Mouse (Mus musculus): ENCODE data around the gene Trim33. TPM values are rescaled to one million over a fixed set of nuclear protein-coding genes. Genes with fewer than 3 reads are reported as not detected.

Gene Trim33
- total and polyA plus RNA-seq, 3 experiments = 20.2 to 30.4 TPM; not detected in 1

DNA sequence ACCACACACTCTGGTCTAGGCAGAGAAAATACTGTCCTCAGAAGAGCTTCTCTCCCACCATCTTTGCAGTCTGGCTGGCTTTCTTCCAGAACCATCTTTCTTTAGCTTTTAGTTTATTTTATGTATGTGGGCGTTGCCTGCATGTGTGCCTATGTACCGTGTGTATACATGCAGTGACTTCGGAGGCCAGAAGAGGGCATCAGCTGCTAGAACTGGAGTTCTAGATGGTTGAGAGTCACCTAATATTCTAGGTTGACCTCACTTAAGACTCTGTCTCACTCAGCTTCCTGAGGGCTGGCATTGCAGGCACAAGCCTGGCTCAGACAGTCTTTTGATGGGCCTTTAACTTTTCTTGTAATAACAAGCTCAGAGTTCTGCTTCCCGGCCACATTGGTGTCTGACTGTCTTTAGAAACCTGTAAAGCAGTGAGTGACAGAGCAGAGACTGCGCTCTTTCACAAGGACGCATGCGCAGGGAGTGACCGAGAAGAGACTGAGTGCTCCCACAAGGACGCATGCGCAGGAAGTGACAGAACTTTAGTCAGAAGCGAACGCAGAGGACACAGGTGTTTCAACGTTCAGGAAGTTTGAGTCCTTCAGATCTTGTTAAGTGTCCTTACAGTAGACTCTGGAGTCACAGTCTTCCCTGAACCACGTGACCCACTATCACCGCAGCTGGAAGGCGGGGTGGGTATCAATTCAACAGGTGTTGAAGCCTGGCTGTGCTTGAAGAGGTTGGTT lies 107.4 kb downstream of the Trim33 start:
- H3K4me3 ChIP-seq (ENCODE audit: control insufficient read depth in 1 of 2, insufficient read depth in 1 of 2, low read depth in 2 of 2, low read length in 2 of 2) = no peak overlapping the region
- H3K4me1 ChIP-seq (ENCODE audit: control insufficient read depth in 1 of 2, insufficient read depth in 2 of 2, low read length in 2 of 2) = peaks cover 0 to 6% of the 10 kb centered on the region in 2 experiments; a peak in 2 of 4 replicates
- no peak overlapping the region for H3K27ac ChIP-seq (ENCODE audit: control insufficient read depth, low read depth, low read length)
- peaks cover 3 to 6% of the 10 kb centered on the region in 2 experiments for H3K27me3 ChIP-seq (ENCODE audit: control insufficient read depth in 1 of 2, insufficient read depth in 2 of 2, low read length in 2 of 2)
- no peaks in the 10 kb centered on the region for H3K9me3 ChIP-seq (replicated peaks; ENCODE audit: insufficient read depth, low read length)
- H3K36me3 ChIP-seq (ENCODE audit: control insufficient read depth in 1 of 2, insufficient read depth in 2 of 2, low read length in 2 of 2) = peaks cover 0 to 3% of the 10 kb centered on the region in 2 experiments; a peak in 2 of 4 replicates
- H3K9ac ChIP-seq (ENCODE audit: control insufficient read depth, low read depth, low read length, poor library complexity, severe bottlenecking) = no peak overlapping the region
- no peaks in the 10 kb centered on the region; the same call in 1 of the 2 replicates for H3K79me2 ChIP-seq (ENCODE audit: control insufficient read depth, insufficient read depth, low read length, poor library complexity)
- DNase-seq (ENCODE audit: low read depth, low spot score) = peak; percentile 71
- 0 out of 2 replicates have a peak, but pooled peaks have one; percentile 17 for TF ChIP-seq SMC3 (IDR thresholded peaks at IDR 0.05; ENCODE audit: low read depth, low read length)
- no peak for TF ChIP-seq ZC3H11A (IDR thresholded peaks at IDR 0.05; ENCODE audit: low read depth, low read length)
- no peak for TF ChIP-seq TAL1 (IDR thresholded peaks at IDR 0.05; ENCODE audit: low read length)
- peak; percentile 42 to 50 (median 43); a peak in 5 of 6 replicates for TF ChIP-seq CTCF (IDR thresholded peaks at IDR 0.05 in 2 of 3, conservative IDR thresholded peaks at IDR 0.05 in 1 of 3; ENCODE audit: control insufficient read depth in 1 of 3, insufficient read depth in 1 of 3, low read depth in 2 of 3, low read length in 3 of 3, poor library complexity in 1 of 3, severe bottlenecking in 1 of 3)
- TF ChIP-seq USF1 (IDR thresholded peaks at IDR 0.05; ENCODE audit: low read depth, low read length) = no peak
- TF ChIP-seq KAT2A (conservative IDR thresholded peaks at IDR 0.05; ENCODE audit: low read depth, low read length) = no peak
- TF ChIP-seq RAD21 (IDR thresholded peaks at IDR 0.05; ENCODE audit: low read depth, low read length) = peak; percentile 4; the same call in 1 of the 2 replicates
- no peak for TF ChIP-seq MYC (IDR thresholded peaks at IDR 0.05; ENCODE audit: low read depth, low read length)
- TF ChIP-seq CHD1 (IDR thresholded peaks at IDR 0.05; ENCODE audit: low read depth, low read length) = no peak

DNA sequence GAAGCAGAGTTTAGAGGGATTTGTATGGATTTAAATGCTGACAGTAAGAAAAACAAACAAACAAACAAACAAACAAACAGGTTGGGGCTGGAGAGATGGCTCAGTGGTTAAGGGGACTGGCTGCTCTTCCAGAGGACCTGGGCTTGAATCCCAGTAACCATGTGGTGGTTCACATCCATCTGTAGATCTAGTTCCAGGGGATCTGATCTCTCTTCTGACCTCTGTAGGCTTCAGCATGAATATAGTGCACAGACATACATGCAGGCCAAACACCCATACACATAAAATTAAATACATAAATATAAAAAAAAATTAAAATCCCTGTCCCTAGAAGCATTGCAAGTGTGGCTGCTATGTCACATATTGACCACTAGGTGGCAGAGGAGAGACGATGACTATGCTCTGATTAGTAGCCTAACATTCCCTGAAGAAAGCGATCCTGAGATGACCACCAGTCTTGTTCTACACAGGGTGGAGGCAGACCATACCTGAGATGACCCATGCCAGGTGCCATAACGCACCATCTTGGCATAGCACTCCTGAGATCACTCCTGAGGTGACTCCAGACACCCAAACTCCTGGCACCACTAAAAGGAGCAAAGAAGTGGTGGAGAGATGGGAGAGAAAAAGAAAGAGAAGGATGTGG lies 113.6 kb downstream of the Trim33 start:
- Histone ChIP-seq H3K4me3 (ENCODE audit: control insufficient read depth in 1 of 2, insufficient read depth in 1 of 2, low read depth in 2 of 2, low read length in 2 of 2) (no peak overlapping the region), H3K9ac (ENCODE audit: control insufficient read depth, low read depth, low read length, poor library complexity, severe bottlenecking) (no peak overlapping the region), H3K27me3 (ENCODE audit: control insufficient read depth in 1 of 2, insufficient read depth in 2 of 2, low read length in 2 of 2) (peaks cover 3 to 6% of the 10 kb centered on the region in 2 experiments), H3K9me3 (replicated peaks; ENCODE audit: insufficient read depth, low read length) (no peaks in the 10 kb centered on the region), H3K27ac (ENCODE audit: control insufficient read depth, low read depth, low read length) (no peak overlapping the region), H3K4me1 (ENCODE audit: control insufficient read depth in 1 of 2, insufficient read depth in 2 of 2, low read length in 2 of 2) (no peaks in the 10 kb centered on the region), H3K36me3 (ENCODE audit: control insufficient read depth in 1 of 2, insufficient read depth in 2 of 2, low read length in 2 of 2) (no peaks in the 10 kb centered on the region), H3K79me2 (ENCODE audit: control insufficient read depth, insufficient read depth, low read length, poor library complexity) (no peaks in the 10 kb centered on the region)
- TF ChIP-seq ZC3H11A (IDR thresholded peaks at IDR 0.05; ENCODE audit: low read depth, low read length) (peak; percentile 41; the same call in 1 of the 2 replicates), RAD21 (IDR thresholded peaks at IDR 0.05; ENCODE audit: low read depth, low read length) (peak; percentile 67), TCF12 (IDR thresholded peaks at IDR 0.05; ENCODE audit: low read depth, low read length) (no peak), SMC3 (IDR thresholded peaks at IDR 0.05; ENCODE audit: low read depth, low read length) (peak; percentile 66), ZKSCAN1 (IDR thresholded peaks at IDR 0.05; ENCODE audit: low read depth, low read length) (no peak), CTCF (IDR thresholded peaks at IDR 0.05 in 2 of 3, conservative IDR thresholded peaks at IDR 0.05 in 1 of 3; ENCODE audit: control insufficient read depth in 1 of 3, insufficient read depth in 1 of 3, low read depth in 2 of 3, low read length in 3 of 3, poor library complexity in 1 of 3, severe bottlenecking in 1 of 3) (peak; percentile 56 to 92 (median 76))
- peak; percentile 59 for DNase-seq (ENCODE audit: low read depth, low spot score)

All from MEL (cell line).